ENCODE assay signal across 14 mouse cellular contexts in the genomic region with DNA sequence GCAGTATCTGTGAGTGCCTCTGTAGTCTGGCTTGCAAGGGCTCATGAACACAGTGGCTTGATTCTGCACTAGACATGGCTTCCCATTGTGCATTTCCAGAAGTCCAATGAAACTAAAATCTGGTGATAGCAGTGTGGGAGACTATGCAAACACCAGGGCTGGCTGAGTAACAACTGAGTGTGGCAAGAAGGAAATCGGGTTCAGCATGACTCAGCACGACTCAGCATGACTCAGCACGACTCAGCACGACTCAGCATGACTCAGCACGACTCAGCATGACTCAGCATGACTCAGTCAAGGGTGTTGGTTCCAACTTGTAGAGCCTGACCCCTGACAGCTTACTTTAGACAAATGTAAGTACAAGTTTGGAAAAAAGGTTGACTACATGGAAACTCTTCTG.
DNase-seq lines count a peak whose midpoint lies in the region; ATAC-seq and TF ChIP-seq lines count a peak whose summit lies in the region.
"Had no signal": no experiment of that assay in that cellular context is flagged by ENCODE, and none has a peak within 500 bp of the region (broad histone marks: within the 10 kb centered on the region; RNA-seq: fewer than 3 reads in every experiment).

No protein-coding gene starts in this region.

- H3K27me3 ChIP-seq in C2C12 (ENCODE audit: control insufficient read depth, insufficient read depth, insufficient read length), result no peaks in the 10 kb centered on the region
- H3K27me3 ChIP-seq in Patski, result no peaks in the 10 kb centered on the region
- no peaks in the 10 kb centered on the region for H3K27me3 ChIP-seq in thymus, adult 2 months (ENCODE audit: control insufficient read depth, insufficient read depth, low read length)
- H3K27me3 ChIP-seq: limb, embryonic 15.5 days had no signal

- in situ Hi-C loops in Patski (cut with MboI; ENCODE audit: low pct_unique_long_range_greater_than_20kb), result no loop called here

- TF ChIP-seq POLR2A in thymus, adult 2 months (IDR thresholded peaks at IDR 0.05; ENCODE audit: control insufficient read depth, extremely low read depth, insufficient read depth, low read length, poor library complexity), result no peak

- POLR2A ChIA-PET in Patski (lab: Charles Lee), result interaction anchor here (0.5 kb wide), 1 partner anchor 28 kb away, joined by 4 read pairs; no protein-coding TSS in a partner anchor

- no peak for ATAC-seq in CD4-positive, CD25-positive, alpha-beta regulatory T cell, adult 4 months
- ATAC-seq in Patski, result peak; percentile 98

- no peak overlapping the region for H3K27ac ChIP-seq in thymus, adult 2 months (ENCODE audit: control insufficient read depth, insufficient read depth, low read length)
- H3K27ac ChIP-seq: left cerebral cortex, adult 2 months; limb, embryonic 15.5 days had no signal

- no peak for TF ChIP-seq CTCF in C2C12 (IDR thresholded peaks at IDR 0.05; ENCODE audit: control insufficient read depth, insufficient read depth, insufficient read length)
- no peak for TF ChIP-seq CTCF in Patski (IDR thresholded peaks at IDR 0.05)
- no peak for TF ChIP-seq CTCF in thymus, adult 2 months (IDR thresholded peaks at IDR 0.05; ENCODE audit: borderline replicate concordance, control insufficient read depth, extremely low read depth, insufficient read depth, low read length, poor library complexity)

- H3K79me2 ChIP-seq in C2C12 (ENCODE audit: control insufficient read depth, insufficient read depth), result no peaks in the 10 kb centered on the region

- CTCF ChIA-PET in Patski (lab: Charles Lee), result no interaction called here

- H3K36me3 ChIP-seq in C2C12 (ENCODE audit: control insufficient read depth, insufficient read depth), result no peaks in the 10 kb centered on the region
- H3K36me3 ChIP-seq in thymus, adult 2 months (ENCODE audit: control insufficient read depth, insufficient read depth, low read length), result no peaks in the 10 kb centered on the region
- H3K36me3 ChIP-seq: limb, embryonic 15.5 days had no signal

- H3K4me1 ChIP-seq in thymus, adult 2 months (replicated peaks; ENCODE audit: control insufficient read depth, insufficient read depth, low read length), result no peaks in the 10 kb centered on the region
- H3K4me1 ChIP-seq: limb, embryonic 15.5 days had no signal

- peak; percentile 13 for DNase-seq in CD4-positive, CD25-positive, alpha-beta regulatory T cell, adult 2 months (ENCODE audit: low read depth, low spot score)
- peak; percentile 53 for DNase-seq in Patski (ENCODE audit: low read depth, low spot score)
- DNase-seq in fibroblast of lung, adult 2 months (ENCODE audit: low read depth), result peak; percentile 38
- DNase-seq in kidney, adult 9 months, result no peak
- no peak for DNase-seq in thymus, adult 2 months
- DNase-seq in lung, postnatal 4 days, result no peak
- DNase-seq: B cell, adult 2 months; cerebellum, adult 9-10 months; lung, postnatal 36 days; right cerebral cortex, postnatal 14 days had no signal

- no peaks in the 10 kb centered on the region for H3K79me3 ChIP-seq in C2C12 (ENCODE audit: low read depth)

- H3ac ChIP-seq in C2C12 (ENCODE audit: control insufficient read depth, insufficient read length, low read depth), result no peak overlapping the region

- no peak overlapping the region for H3K4me3 ChIP-seq in C2C12 (ENCODE audit: insufficient read depth, poor library complexity, severe bottlenecking)
- no peak overlapping the region for H3K4me3 ChIP-seq in thymus, adult 2 months (ENCODE audit: control insufficient read depth, insufficient read depth, low read length)
- H3K4me3 ChIP-seq: left cerebral cortex, adult 2 months; limb, embryonic 15.5 days had no signal

- 87% methylated on average over 5 of the region's 5 CpGs for WGBS in thymus, adult 2 months

TF ChIP-seq in C2C12, 6 proteins besides CTCF, POLR2A, EP300 and RAD21:
- TF ChIP-seq MYOD1 (IDR thresholded peaks at IDR 0.05; ENCODE audit: control insufficient read depth, insufficient read length, low read depth), result peak; percentile 48
- no peak for TF ChIP-seq MAX (IDR thresholded peaks at IDR 0.05)
- TF ChIP-seq CEBPB (IDR thresholded peaks at IDR 0.05; ENCODE audit: low read depth), result peak; percentile 69
- peak; percentile 100 for TF ChIP-seq FOSL1 (IDR thresholded peaks at IDR 0.05; ENCODE audit: insufficient read depth, low read length, poor library complexity, severe bottlenecking)
- TF ChIP-seq MYOG (IDR thresholded peaks at IDR 0.05; ENCODE audit: control insufficient read depth, extremely low read depth, insufficient read length), result no peak
- no peak for TF ChIP-seq USF1 (IDR thresholded peaks at IDR 0.05; ENCODE audit: low read depth)

Comparison
In these comparisons a context has a peak if more than half of its experiments do, and no peak if none do; other contexts are left out.
1. DNase-seq: peak in CD4-positive, CD25-positive, alpha-beta regulatory T cell, adult 2 months (single experiment), Patski (single experiment) and fibroblast of lung, adult 2 months (single experiment); none in kidney, adult 9 months (single experiment), thymus, adult 2 months (single experiment) and lung, postnatal 4 days (0 of 2).